Mouse (Mus musculus) hindbrain, embryonic 10.5 days (tissue): ENCODE data around the gene Dcakd. TPM values are rescaled to one million over a fixed set of nuclear protein-coding genes. Genes with fewer than 3 reads are reported as not detected.
A peak's percentile ranks its signal among the peaks of the same experiment; 100 is the strongest.

ENCODE experiments used
- DNase-seq: peaks from one replicate; pipeline ENCODE4 v3.0.0-alpha.2; 2017; ENCODE audit warnings: low spot score
- H3K27ac ChIP-seq: fragments of 300-500 bp; sonication (generic); 2 replicates; pipeline ENCODE4 v1.5.1; 2016; ENCODE audit warnings: mild to moderate bottlenecking, moderate library complexity
- H3K27me3 ChIP-seq: fragments of 300-500 bp; sonication (generic); 2 replicates; pipeline ENCODE4 v1.6.1; 2016; ENCODE audit warnings: mild to moderate bottlenecking; ENCODE audit not compliant: poor library complexity, insufficient read depth, severe bottlenecking
- H3K36me3 ChIP-seq: fragments of 300-500 bp; sonication (generic); 2 replicates; pipeline ENCODE4 v1.6.1; 2016; ENCODE audit warnings: mild to moderate bottlenecking, moderate library complexity
- H3K4me1 ChIP-seq: fragments of 300-500 bp; sonication (generic); replicated peaks from 2 replicates; pipeline ENCODE4 v1.6.1; 2016; ENCODE audit warnings: mild to moderate bottlenecking
- H3K4me3 ChIP-seq: fragments of 300-500 bp; sonication (generic); 2 replicates; pipeline ENCODE4 v1.5.1; 2016; ENCODE audit warnings: mild to moderate bottlenecking, moderate library complexity
- H3K9me3 ChIP-seq: fragments of 300-500 bp; sonication (generic); 2 replicates; pipeline ENCODE4 v1.6.1; 2016; ENCODE audit warnings: mild to moderate bottlenecking, moderate library complexity
- WGBS: fragments of 180-500 bp; shearing (Covaris S2); methylation state at CpG from one replicate; pipeline ENCODE4 v1.1.7; 2016; 5-methylcytosine and 5-hydroxymethylcytosine counted together
- polyA plus RNA-seq: library from polyadenylated mRNA; unstranded; fragments of >200 nt; fragmentation: Nextera tagmentation; extraction: Ambion mirVana; gene quantifications from 2 replicates; pipeline ENCODE4 v1.2.1, GENCODE M21; 2016

The Dcakd gene
- polyA plus RNA-seq, 1 experiment from 2014 or later = 276 TPM

GRCm38 (mm10) chr11:103066191-103067050 is 38.3 kb upstream of the Dcakd start:
- no peaks in the 10 kb centered on the region for H3K9me3 ChIP-seq
- DNase-seq = no peak
- no peak overlapping the region for H3K27ac ChIP-seq
- 93% methylated on average over 14 of the region's 14 CpGs for WGBS
- no peaks in the 10 kb centered on the region for H3K27me3 ChIP-seq
- no peak overlapping the region for H3K4me3 ChIP-seq
- H3K4me1 ChIP-seq = no peaks in the 10 kb centered on the region
- peaks cover 95% of the 10 kb centered on the region for H3K36me3 ChIP-seq

- H3K27ac ChIP-seq = no peak overlapping the region
- peaks cover 92% of the 10 kb centered on the region for H3K36me3 ChIP-seq
- H3K9me3 ChIP-seq = no peaks in the 10 kb centered on the region
- WGBS = 82% methylated on average over 3 of the region's 3 CpGs
- no peak for DNase-seq
- no peaks in the 10 kb centered on the region for H3K4me1 ChIP-seq
- no peak overlapping the region for H3K4me3 ChIP-seq
- H3K27me3 ChIP-seq = no peaks in the 10 kb centered on the region
These were observed 30.5 kb upstream of the Dcakd start for GRCm38 (mm10) chr11:103058499-103059085.

DNA sequence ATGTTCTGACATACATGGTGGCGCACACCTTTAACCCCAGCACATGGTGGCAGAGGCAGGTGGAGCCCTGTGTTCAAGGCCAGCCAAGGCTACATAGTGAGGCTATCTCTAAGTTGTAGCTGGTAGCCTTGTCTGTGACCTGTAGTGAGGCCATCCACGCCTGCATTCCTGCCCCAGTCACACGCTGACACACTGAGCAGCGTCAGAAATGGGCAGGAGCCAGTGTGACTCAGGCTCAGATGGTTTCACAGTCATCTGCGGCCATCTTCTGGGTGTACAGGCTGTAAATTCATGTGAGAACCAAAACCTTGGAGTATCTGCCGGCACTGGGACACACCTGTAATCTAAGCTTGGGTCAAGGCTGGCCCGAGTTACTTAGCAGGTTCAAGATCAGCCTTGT is 28.5 kb upstream of the Dcakd start:
- Histone ChIP-seq H3K9me3 (no peaks in the 10 kb centered on the region), H3K4me1 (no peaks in the 10 kb centered on the region), H3K36me3 (peaks cover 95% of the 10 kb centered on the region), H3K27ac (no peak overlapping the region), H3K27me3 (no peaks in the 10 kb centered on the region), H3K4me3 (no peak overlapping the region)
- 95% methylated on average over 7 of the region's 7 CpGs for WGBS
- no peak for DNase-seq

GRCm38 (mm10) chr11:103054798-103055197 is 26.7 kb upstream of the Dcakd start:
- WGBS = 53% methylated on average over 6 of the region's 6 CpGs
- DNase-seq = peak; percentile 63
- Histone ChIP-seq H3K9me3 (no peaks in the 10 kb centered on the region), H3K27ac (no peak overlapping the region), H3K36me3 (peaks cover 93% of the 10 kb centered on the region), H3K27me3 (no peaks in the 10 kb centered on the region), H3K4me3 (no peak overlapping the region), H3K4me1 (no peaks in the 10 kb centered on the region)

GRCm38 (mm10) chr11:103053191-103054076 is 25.3 kb upstream of the Dcakd start:
- H3K27ac ChIP-seq = no peak overlapping the region
- WGBS = 95% methylated on average over 18 of the region's 18 CpGs
- H3K4me1 ChIP-seq = no peaks in the 10 kb centered on the region
- no peaks in the 10 kb centered on the region for H3K27me3 ChIP-seq
- H3K9me3 ChIP-seq = no peaks in the 10 kb centered on the region
- H3K4me3 ChIP-seq = no peak overlapping the region
- no peak for DNase-seq
- H3K36me3 ChIP-seq = peaks cover 84% of the 10 kb centered on the region

- peaks cover 78% of the 10 kb centered on the region for H3K36me3 ChIP-seq
- no peaks in the 10 kb centered on the region for H3K27me3 ChIP-seq
- H3K9me3 ChIP-seq = no peaks in the 10 kb centered on the region
- no peak overlapping the region for H3K27ac ChIP-seq
- no peak overlapping the region for H3K4me3 ChIP-seq
- H3K4me1 ChIP-seq = no peaks in the 10 kb centered on the region
- 89% methylated on average over 6 of the region's 6 CpGs for WGBS
- no peak for DNase-seq
These were observed 23.9 kb upstream of the Dcakd start for GRCm38 (mm10) chr11:103052078-103052477.

GRCm38 (mm10) chr11:103051249-103051691 is 23.1 kb upstream of the Dcakd start:
- 81% methylated on average over 8 of the region's 8 CpGs for WGBS

DNA sequence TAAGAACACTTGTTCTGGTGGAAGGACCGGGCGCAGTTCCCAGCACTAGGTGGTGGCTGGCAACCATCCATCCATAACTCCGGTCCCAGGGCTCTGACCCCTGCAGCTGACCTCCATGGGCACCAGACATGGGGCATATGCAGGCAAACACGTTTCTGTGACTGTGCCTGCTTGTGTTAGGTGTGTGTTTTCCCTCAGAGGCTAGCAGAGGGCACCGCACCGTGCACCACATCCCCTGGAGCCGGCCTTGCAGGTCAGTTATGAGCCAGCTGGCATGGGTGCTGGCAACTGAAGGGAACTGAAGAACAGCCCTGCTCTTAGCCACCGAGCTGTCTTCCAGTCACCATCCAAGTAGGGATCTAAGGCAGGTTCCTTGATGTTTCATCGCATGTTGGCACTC is 22.0 kb upstream of the Dcakd start:
- no peaks in the 10 kb centered on the region for H3K9me3 ChIP-seq
- WGBS = 94% methylated on average over 9 of the region's 9 CpGs

More at GRCm38 (mm10) chr11:103051249-103051691, 23.1 kb upstream of the Dcakd start:
- H3K4me1 ChIP-seq = no peaks in the 10 kb centered on the region
- no peak overlapping the region for H3K4me3 ChIP-seq
- H3K27me3 ChIP-seq = no peaks in the 10 kb centered on the region
- H3K27ac ChIP-seq = no peak overlapping the region
- DNase-seq = no peak
- H3K9me3 ChIP-seq = no peaks in the 10 kb centered on the region
- peaks cover 77% of the 10 kb centered on the region for H3K36me3 ChIP-seq

DNA sequence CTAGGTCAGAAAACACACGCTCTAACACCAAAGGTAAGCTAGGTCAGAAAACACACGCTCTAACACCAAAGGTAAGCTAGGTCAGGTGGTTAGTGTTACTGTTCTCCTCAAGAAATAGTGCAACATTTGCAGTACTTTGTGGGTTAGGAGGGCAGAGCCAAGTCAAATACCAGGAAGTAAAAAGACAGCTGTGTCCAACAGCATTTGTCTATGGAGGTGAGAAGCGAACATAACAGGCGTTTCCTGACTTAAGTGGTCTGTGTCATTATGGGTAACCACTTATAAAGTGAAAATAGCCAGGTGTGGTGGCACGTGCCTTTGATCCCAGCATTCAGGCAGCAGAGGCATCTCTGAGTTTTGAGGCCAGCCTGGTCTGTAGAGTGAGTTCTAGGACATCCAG is 21.5 kb upstream of the Dcakd start:
- Histone ChIP-seq H3K9me3 (no peaks in the 10 kb centered on the region), H3K4me1 (no peaks in the 10 kb centered on the region), H3K4me3 (no peak overlapping the region), H3K27me3 (no peaks in the 10 kb centered on the region), H3K36me3 (peaks cover 81% of the 10 kb centered on the region), H3K27ac (no peak overlapping the region)
- WGBS = 95% methylated on average over 5 of the region's 5 CpGs
- DNase-seq = no peak

More for the DNA sequence above, 22.0 kb upstream of the Dcakd start:
- DNase-seq = no peak
- H3K27me3 ChIP-seq = no peaks in the 10 kb centered on the region
- H3K27ac ChIP-seq = no peak overlapping the region
- peaks cover 77% of the 10 kb centered on the region for H3K36me3 ChIP-seq
- H3K4me3 ChIP-seq = no peak overlapping the region
- H3K4me1 ChIP-seq = no peaks in the 10 kb centered on the region

DNA sequence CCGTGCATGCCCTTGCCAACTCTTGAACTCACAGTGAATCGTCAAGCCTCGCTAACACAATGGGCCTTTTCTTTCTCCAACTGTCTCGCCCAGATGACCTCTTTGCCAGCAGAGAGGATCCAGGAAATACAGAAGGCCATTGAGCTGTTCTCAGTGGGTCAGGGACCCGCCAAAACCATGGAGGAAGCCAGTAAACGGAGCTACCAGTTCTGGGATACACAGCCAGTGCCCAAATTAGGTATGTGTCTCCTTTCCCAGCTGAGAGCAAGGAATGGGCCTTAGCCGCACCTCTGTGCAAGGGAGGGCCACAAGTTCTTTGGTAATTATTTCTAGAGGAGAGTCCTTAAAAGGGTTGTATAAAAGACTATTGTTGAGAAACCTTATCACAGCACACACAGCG is 18.2 kb upstream of the Dcakd start:
- Histone ChIP-seq H3K27ac (no peak overlapping the region), H3K4me1 (no peaks in the 10 kb centered on the region), H3K27me3 (no peaks in the 10 kb centered on the region), H3K36me3 (peaks cover 78% of the 10 kb centered on the region), H3K4me3 (no peak overlapping the region), H3K9me3 (no peaks in the 10 kb centered on the region)
- no peak for DNase-seq
- WGBS = 60% methylated on average over 8 of the region's 8 CpGs

DNA sequence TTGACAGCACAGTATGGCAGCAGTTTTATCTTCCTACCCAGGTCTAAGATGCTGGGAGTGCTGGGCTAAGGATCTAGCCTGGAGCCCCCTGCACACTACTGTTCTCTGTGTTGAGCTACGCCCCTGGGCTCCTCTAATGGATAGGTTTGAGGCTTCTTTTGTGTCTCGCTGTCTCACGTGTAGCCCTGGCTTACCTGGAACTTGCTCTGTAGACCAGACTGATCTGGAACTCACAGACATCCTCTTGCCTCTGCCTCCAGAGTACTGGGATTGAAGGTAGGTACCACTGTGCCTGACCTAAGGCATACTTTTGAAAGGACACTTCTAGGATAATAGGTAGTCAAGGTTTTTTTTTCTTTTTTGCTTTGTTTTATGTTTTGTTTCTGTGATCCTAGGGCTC is 15.8 kb upstream of the Dcakd start:
- Histone ChIP-seq H3K27ac (no peak overlapping the region), H3K9me3 (no peaks in the 10 kb centered on the region), H3K4me1 (no peaks in the 10 kb centered on the region), H3K27me3 (no peaks in the 10 kb centered on the region), H3K36me3 (peaks cover 73% of the 10 kb centered on the region), H3K4me3 (no peak overlapping the region)
- WGBS = 98% methylated on average over 3 of the region's 3 CpGs
- no peak for DNase-seq

GRCm38 (mm10) chr11:103042828-103043227 is 14.7 kb upstream of the Dcakd start:
- no peak overlapping the region for H3K4me3 ChIP-seq
- H3K9me3 ChIP-seq = no peaks in the 10 kb centered on the region
- WGBS = 85% methylated on average over 4 of the region's 4 CpGs
- peaks cover 84% of the 10 kb centered on the region for H3K36me3 ChIP-seq
- DNase-seq = no peak
- no peak overlapping the region for H3K27ac ChIP-seq
- no peaks in the 10 kb centered on the region for H3K27me3 ChIP-seq
- H3K4me1 ChIP-seq = no peaks in the 10 kb centered on the region
